Mouse (Mus musculus) liver, adult 2 months (tissue): ENCODE results near the gene Arv1. TPM values are rescaled to one million over a fixed set of nuclear protein-coding genes. Genes with fewer than 3 reads are reported as not detected.

Experiments
- DNase-seq: peaks from one replicate; pipeline ENCODE4 v3.0.0-alpha.2; 2011; ENCODE audit warnings: low read depth, low spot score; ENCODE audit errors: extremely low read depth
- H3K27ac ChIP-seq: fragments of 200-500 bp; replicated peaks from 2 replicates; pipeline ENCODE4 v1.5.1; 2012; ENCODE audit warnings: low read depth, mild to moderate bottlenecking, control low read depth, inconsistent platforms, low read length; ENCODE audit not compliant: insufficient read depth
- H3K27me3 ChIP-seq: fragments of 200-500 bp; 2 replicates; pipeline ENCODE4 v1.6.1; 2012; ENCODE audit warnings: mild to moderate bottlenecking, moderate library complexity, low read length, inconsistent platforms; ENCODE audit not compliant: control insufficient read depth, insufficient read depth
- H3K36me3 ChIP-seq: fragments of 200-500 bp; 2 replicates; pipeline ENCODE4 v1.6.1; 2012; ENCODE audit warnings: low read length, inconsistent platforms; ENCODE audit not compliant: control insufficient read depth, insufficient read depth
- H3K4me1 ChIP-seq: fragments of 200-500 bp; 2 replicates; pipeline ENCODE4 v1.6.1; 2011; ENCODE audit warnings: low read length; ENCODE audit not compliant: control insufficient read depth, insufficient read depth
- H3K4me3 ChIP-seq: fragments of 200-500 bp; 2 replicates; pipeline ENCODE4 v1.5.1; 2011; ENCODE audit warnings: low read depth, mild to moderate bottlenecking, control low read depth, low read length, moderate library complexity; ENCODE audit not compliant: insufficient read depth
- H3K79me2 ChIP-seq: fragments of 200-500 bp; 2 replicates; pipeline ENCODE4 v1.6.1; 2012; ENCODE audit warnings: inconsistent platforms, mild to moderate bottlenecking, low read length, moderate library complexity; ENCODE audit not compliant: control insufficient read depth, insufficient read depth
- H3K9ac ChIP-seq: fragments of 200-500 bp; 2 replicates; pipeline ENCODE4 v1.6.1; 2012; ENCODE audit warnings: low read depth, mild to moderate bottlenecking, control low read depth, inconsistent platforms, low read length
- CTCF ChIP-seq: fragments of 200-500 bp; IDR thresholded peaks from 2 replicates; pipeline ENCODE4 v1.5.1; 2011; ENCODE audit warnings: low read depth, low read length, control low read depth
- POLR2A ChIP-seq: fragments of 200-500 bp; IDR thresholded peaks from 2 replicates; pipeline ENCODE4 v1.6.1; 2011; ENCODE audit warnings: low read length, control low read depth; ENCODE audit not compliant: insufficient read depth; ENCODE audit errors: extremely low read depth
- WGBS: fragments of 180-500 bp; shearing (Covaris S2); methylation state at CpG from one replicate; pipeline ENCODE4 v1.1.7; 2018; 5-methylcytosine and 5-hydroxymethylcytosine counted together
- polyA plus RNA-seq: library from polyadenylated mRNA; depleted of rRNA; stranded (reverse); fragments of >200 nt; gene quantifications from 2 replicates; pipeline ENCODE4 v1.2.3, GENCODE M21; 2012
- total RNA-seq: library from RNA; depleted of rRNA; stranded (reverse); fragments of >200 nt; gene quantifications from 2 replicates; pipeline ENCODE4 v1.2.3, GENCODE M21; 2014

The Arv1 gene
- total and polyA plus RNA-seq, 2 experiments = 1.7 to 6.8 TPM

DNA sequence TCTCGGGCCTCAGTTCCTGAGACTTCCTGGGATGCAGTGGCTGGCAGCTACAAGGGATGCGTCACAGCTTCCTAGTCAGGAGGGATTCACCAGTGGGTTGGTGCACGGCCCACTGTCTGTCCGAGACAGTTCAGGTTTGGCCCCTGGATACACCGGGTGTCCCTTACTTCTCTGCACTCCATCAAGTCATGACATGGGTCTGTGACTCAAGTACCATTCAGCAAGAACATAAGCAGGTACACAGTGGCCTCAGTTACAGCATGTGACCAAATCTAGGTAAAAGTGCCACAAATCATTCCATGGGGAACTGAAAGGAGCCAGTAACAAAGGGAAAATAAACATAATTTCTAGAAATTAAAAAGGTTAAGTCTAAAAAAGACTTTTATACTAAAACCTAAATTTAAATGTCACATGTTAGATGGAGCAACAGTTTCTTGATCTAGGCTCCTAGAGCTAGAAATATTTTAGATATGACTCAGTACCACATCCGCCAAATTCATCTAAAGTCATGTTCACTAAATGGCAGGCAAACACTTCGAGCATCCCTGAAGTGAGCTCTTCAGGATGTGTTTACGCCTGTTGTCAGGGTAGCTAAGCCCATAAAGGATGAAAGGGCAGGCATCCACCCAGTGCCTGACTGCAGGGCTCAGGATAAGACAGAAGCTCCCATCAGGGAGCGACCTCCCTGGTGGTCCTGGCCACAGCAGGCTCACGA is 40.7 kb upstream of the Arv1 start:
- no peak for DNase-seq
- 94% methylated on average over 10 of the region's 10 CpGs for WGBS

DNA sequence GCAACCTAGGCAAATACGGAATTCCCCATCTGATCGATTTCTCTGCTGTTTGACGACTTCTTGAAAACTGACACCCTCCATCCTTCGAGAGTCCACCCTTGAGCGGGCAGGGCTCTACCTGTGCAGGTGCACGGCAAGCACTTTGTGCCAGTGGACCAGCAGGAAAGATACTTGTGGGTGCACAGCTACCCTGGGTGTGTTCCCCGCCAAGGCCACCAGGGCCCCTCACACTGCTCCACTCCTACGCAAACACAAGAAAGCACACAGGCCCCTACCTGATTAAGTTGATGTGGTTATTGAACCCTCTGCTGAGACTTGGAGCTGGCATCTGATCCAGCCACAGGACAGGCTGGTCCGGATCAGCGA is 40.2 kb upstream of the Arv1 start:
- 89% methylated on average over 10 of the region's 10 CpGs for WGBS
- no peak overlapping the region for H3K4me3 ChIP-seq
- no peak for DNase-seq
- H3K27me3 ChIP-seq = no peaks in the 10 kb centered on the region
- no peak overlapping the region for H3K27ac ChIP-seq
- H3K4me1 ChIP-seq = no peaks in the 10 kb centered on the region
- no peak overlapping the region for H3K9ac ChIP-seq
- no peak for TF ChIP-seq CTCF
- no peak for TF ChIP-seq POLR2A
- no peaks in the 10 kb centered on the region for H3K79me2 ChIP-seq
- no peaks in the 10 kb centered on the region; the same call in 1 of the 2 replicates for H3K36me3 ChIP-seq

More for the DNA sequence above, 40.7 kb upstream of the Arv1 start:
- Histone ChIP-seq H3K79me2 (no peaks in the 10 kb centered on the region), H3K9ac (no peak overlapping the region), H3K4me3 (no peak overlapping the region), H3K27me3 (no peaks in the 10 kb centered on the region), H3K27ac (no peak overlapping the region), H3K36me3 (no peaks in the 10 kb centered on the region; the same call in 1 of the 2 replicates), H3K4me1 (no peaks in the 10 kb centered on the region)
- no peak for TF ChIP-seq CTCF
- TF ChIP-seq POLR2A = no peak

DNA sequence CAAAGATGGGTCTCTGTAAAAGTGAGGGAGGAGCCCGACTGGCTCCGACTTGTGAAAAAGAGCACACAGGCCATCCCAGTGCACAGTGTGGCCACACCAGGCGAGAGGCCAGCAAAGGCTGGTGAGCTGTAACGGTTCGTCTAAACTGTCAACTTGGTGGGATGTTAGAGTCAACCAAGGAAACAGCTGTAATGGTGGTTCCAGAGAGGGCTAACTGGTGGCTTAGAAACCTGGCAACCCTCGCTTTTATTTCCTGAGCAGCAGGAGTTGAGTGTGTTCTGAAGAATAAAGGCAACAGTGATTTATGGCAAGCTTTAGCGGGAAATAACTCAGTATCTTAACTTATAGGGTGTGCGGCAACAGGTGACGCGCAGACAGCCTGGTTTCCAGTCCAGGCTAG is 39.7 kb upstream of the Arv1 start:
- no peak overlapping the region for H3K27ac ChIP-seq
- H3K4me1 ChIP-seq = no peaks in the 10 kb centered on the region
- WGBS = 94% methylated on average over 10 of the region's 10 CpGs
- no peak for TF ChIP-seq CTCF
- TF ChIP-seq POLR2A = no peak
- no peaks in the 10 kb centered on the region for H3K27me3 ChIP-seq
- no peak overlapping the region for H3K4me3 ChIP-seq
- no peak overlapping the region for H3K9ac ChIP-seq
- H3K36me3 ChIP-seq = no peaks in the 10 kb centered on the region; the same call in 1 of the 2 replicates
- no peaks in the 10 kb centered on the region for H3K79me2 ChIP-seq
- no peak for DNase-seq

GRCm38 (mm10) chr8:124688899-124689298 is 33.0 kb upstream of the Arv1 start:
- no peak overlapping the region for H3K4me3 ChIP-seq
- TF ChIP-seq CTCF (no peak), POLR2A (no peak)
- DNase-seq = no peak
- no peak overlapping the region for H3K9ac ChIP-seq
- no peak overlapping the region for H3K27ac ChIP-seq
- peaks cover 6% of the 10 kb centered on the region; the same call in 1 of the 2 replicates for H3K36me3 ChIP-seq
- no peaks in the 10 kb centered on the region for H3K27me3 ChIP-seq
- no peaks in the 10 kb centered on the region for H3K4me1 ChIP-seq
- no peaks in the 10 kb centered on the region for H3K79me2 ChIP-seq
- WGBS = 96% methylated on average over 13 of the region's 13 CpGs

DNA sequence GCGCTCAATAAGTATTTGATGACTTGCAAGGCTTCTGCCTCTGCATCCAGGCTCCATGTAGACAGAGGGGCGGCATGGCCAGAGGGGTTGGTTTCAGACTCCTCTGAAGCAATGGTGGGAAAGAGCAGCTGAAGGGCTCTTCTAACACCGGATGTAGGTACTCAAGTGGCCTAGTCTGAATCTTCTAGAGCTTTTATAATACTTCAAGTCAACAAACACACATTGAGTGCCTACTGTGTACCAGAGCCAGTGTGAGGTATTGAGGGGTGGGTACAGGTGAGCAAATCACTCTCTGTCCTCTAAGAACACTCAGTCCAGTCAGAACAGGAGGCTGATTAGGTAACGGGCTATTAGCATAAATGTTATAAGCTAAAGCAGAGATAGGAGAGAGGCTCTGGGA is 30.2 kb upstream of the Arv1 start:
- H3K4me1 ChIP-seq = no peaks in the 10 kb centered on the region
- WGBS = over 99% methylated on average over 4 of the region's 4 CpGs
- H3K27ac ChIP-seq = no peak overlapping the region
- H3K36me3 ChIP-seq = peaks cover 6% of the 10 kb centered on the region; the same call in 1 of the 2 replicates
- H3K4me3 ChIP-seq = no peak overlapping the region
- H3K9ac ChIP-seq = no peak overlapping the region
- no peak for TF ChIP-seq POLR2A
- TF ChIP-seq CTCF = no peak
- H3K79me2 ChIP-seq = no peaks in the 10 kb centered on the region
- H3K27me3 ChIP-seq = no peaks in the 10 kb centered on the region
- no peak for DNase-seq

DNA sequence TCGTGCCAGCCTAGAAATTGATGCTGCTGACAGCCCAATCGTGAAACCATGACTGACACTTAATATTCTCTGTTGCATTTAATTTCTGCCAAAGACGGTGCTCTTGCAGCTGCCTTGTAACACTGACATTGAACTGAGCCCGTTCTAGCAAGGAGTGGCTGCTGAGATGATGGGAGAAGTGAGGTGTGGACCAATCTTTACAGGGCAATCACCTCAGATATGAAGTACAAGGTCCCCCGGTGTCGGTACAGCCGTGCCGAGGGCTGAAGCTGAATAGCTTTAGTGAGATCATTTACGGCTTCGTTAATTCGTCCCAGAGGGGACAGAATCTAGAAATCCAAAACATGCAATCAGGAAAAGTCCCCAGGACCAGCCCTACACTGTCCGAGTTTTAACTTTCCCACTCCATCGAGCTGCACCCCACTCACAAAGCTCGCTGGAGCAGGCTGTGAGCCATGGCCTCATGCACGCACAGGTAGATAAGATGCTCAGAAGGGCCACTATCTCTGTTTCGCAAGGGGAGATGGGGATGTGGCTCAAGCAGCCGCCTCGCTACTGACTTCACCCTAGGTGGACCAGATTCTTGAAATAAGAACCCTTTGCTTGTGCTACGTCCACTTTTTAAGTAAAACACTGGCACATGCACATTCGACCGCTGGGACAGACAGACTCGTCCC is 26.4 kb upstream of the Arv1 start:
- no peak for DNase-seq

More for the DNA sequence above, 26.4 kb upstream of the Arv1 start:
- H3K4me3 ChIP-seq = no peak overlapping the region
- TF ChIP-seq CTCF (no peak), POLR2A (no peak)
- H3K9ac ChIP-seq = no peak overlapping the region
- no peaks in the 10 kb centered on the region for H3K4me1 ChIP-seq
- no peaks in the 10 kb centered on the region for H3K79me2 ChIP-seq
- no peaks in the 10 kb centered on the region for H3K27me3 ChIP-seq
- no peak overlapping the region for H3K27ac ChIP-seq
- WGBS = 94% methylated on average over 22 of the region's 22 CpGs
- H3K36me3 ChIP-seq = peaks cover 7% of the 10 kb centered on the region
